Mouse (Mus musculus): ENCODE data around the gene Susd1.

Susd1 gene

GRCm38 (mm10) chr4:59437990-59438854 lies at the start of gene Susd1:
Susd1 (minus strand) TSS chr4:59438633.
- peak; percentile 71 for DNase-seq

- no peak for DNase-seq
These were observed 32.9 kb upstream of the Susd1 start for GRCm38 (mm10) chr4:59471306-59471705.

- DNase-seq, result no peak
These were observed 27.0 kb upstream of the Susd1 start for GRCm38 (mm10) chr4:59465449-59465848.

GRCm38 (mm10) chr4:59464661-59465060 lies 26.2 kb upstream of the Susd1 start:
- DNase-seq, result no peak

- no peak for DNase-seq
These were observed 24.1 kb upstream of the Susd1 start for GRCm38 (mm10) chr4:59462494-59462893.

- DNase-seq, result no peak
These were observed 22.8 kb upstream of the Susd1 start for GRCm38 (mm10) chr4:59461116-59461727.

- no peak for DNase-seq
These were observed 21.0 kb upstream of the Susd1 start for GRCm38 (mm10) chr4:59459216-59459955.

- DNase-seq, result peak; percentile 81
These were observed 19.5 kb upstream of the Susd1 start for GRCm38 (mm10) chr4:59457941-59458340.

- DNase-seq, result no peak
These were observed 18.7 kb upstream of the Susd1 start for GRCm38 (mm10) chr4:59457091-59457490.

- no peak for DNase-seq
These were observed 17.0 kb upstream of the Susd1 start for GRCm38 (mm10) chr4:59455465-59455864.

- no peak for DNase-seq
These were observed 15.6 kb upstream of the Susd1 start for GRCm38 (mm10) chr4:59454046-59454445.

- no peak for DNase-seq
These were observed 14.1 kb upstream of the Susd1 start for GRCm38 (mm10) chr4:59452503-59452933.

- DNase-seq, result no peak
These were observed 12.5 kb upstream of the Susd1 start for GRCm38 (mm10) chr4:59450906-59451305.

- DNase-seq, result no peak
These were observed 11.9 kb upstream of the Susd1 start for GRCm38 (mm10) chr4:59450234-59450854.

GRCm38 (mm10) chr4:59447296-59447695 lies 8.9 kb upstream of the Susd1 start:
- no peak for DNase-seq

- DNase-seq, result peak; percentile 19
These were observed 7.1 kb upstream of the Susd1 start for GRCm38 (mm10) chr4:59445516-59445915.

- no peak for DNase-seq
These were observed 6.6 kb upstream of the Susd1 start for GRCm38 (mm10) chr4:59444994-59445393.

GRCm38 (mm10) chr4:59444085-59444484 lies 5.7 kb upstream of the Susd1 start:
- DNase-seq, result no peak

- DNase-seq, result no peak
These were observed 2.8 kb upstream of the Susd1 start for GRCm38 (mm10) chr4:59441265-59441664.

GRCm38 (mm10) chr4:59439960-59440359 lies 1.5 kb upstream of the Susd1 start:
- DNase-seq, result peak; percentile 27

GRCm38 (mm10) chr4:59439041-59439440 lies 608 bp upstream of the Susd1 start:
- DNase-seq, result no peak

- DNase-seq, result no peak
These were observed 2.5 kb downstream of the Susd1 start for GRCm38 (mm10) chr4:59435951-59436350.

- DNase-seq, result peak; percentile 27
These were observed 4.4 kb downstream of the Susd1 start for GRCm38 (mm10) chr4:59434039-59434438.

All from lung, postnatal 10 days (tissue).